Mouse (Mus musculus) lung, embryonic 16.5 days (tissue): ENCODE results near the gene Cisd3. TPM values are rescaled to one million over a fixed set of nuclear protein-coding genes. Genes with fewer than 3 reads are reported as not detected.
"Not testable (repeated sequence)": the region's sequence is repeated elsewhere in the genome, so short reads cannot be mapped to it uniquely, and the experiment has no call there.

ENCODE experiments used
- ATAC-seq: fragments of 200-750 bp; cut with Nextera tagmentation; 2 replicates; pipeline ENCODE4 v1.8.0; 2017; ENCODE audit warnings: low read depth, mild to moderate bottlenecking, moderate library complexity
- H3K27ac ChIP-seq: fragments of 300-500 bp; sonication (generic); 2 replicates; pipeline ENCODE4 v1.5.1; 2014; ENCODE audit warnings: mild to moderate bottlenecking, control low read depth, low read length
- H3K27me3 ChIP-seq: fragments of 300-500 bp; sonication (generic); 2 replicates; pipeline ENCODE4 v1.6.1; 2014; ENCODE audit warnings: low read depth, low read length, mixed read lengths; ENCODE audit not compliant: control insufficient read depth, insufficient read depth
- H3K36me3 ChIP-seq: fragments of 300-500 bp; sonication (generic); 2 replicates; pipeline ENCODE4 v1.6.1; 2014; ENCODE audit warnings: low read length; ENCODE audit not compliant: control insufficient read depth, insufficient read depth
- H3K4me1 ChIP-seq: fragments of 300-500 bp; sonication (generic); replicated peaks from 2 replicates; pipeline ENCODE4 v1.6.1; 2014; ENCODE audit warnings: low read length, mixed read lengths; ENCODE audit not compliant: control insufficient read depth, insufficient read depth
- H3K4me2 ChIP-seq: fragments of 300-500 bp; sonication (generic); 2 replicates; pipeline ENCODE4 v1.6.1; 2014; ENCODE audit warnings: low read depth, low read length, control low read depth
- H3K4me3 ChIP-seq: fragments of 300-500 bp; sonication (generic); 2 replicates; pipeline ENCODE4 v1.5.1; 2014; ENCODE audit warnings: mild to moderate bottlenecking, low read length, control low read depth
- H3K9ac ChIP-seq: fragments of 300-500 bp; sonication (generic); 2 replicates; pipeline ENCODE4 v1.6.1; 2014; ENCODE audit warnings: low read length, control low read depth
- H3K9me3 ChIP-seq: fragments of 300-500 bp; sonication (generic); 2 replicates; pipeline ENCODE4 v1.6.1; 2016; ENCODE audit warnings: low read length; ENCODE audit not compliant: control insufficient read depth
- WGBS: fragments of 180-500 bp; shearing (Covaris S2); extraction: QIAGEN DNeasy Blood & Tissue Kit; methylation state at CpG from one replicate; pipeline ENCODE4 v1.1.7; 2014; 5-methylcytosine and 5-hydroxymethylcytosine counted together
- microRNA-seq: library from miRNA; unstranded; fragments of <30 nt; microRNA quantifications from one replicate; pipeline ENCODE4, GENCODE M21; 2016
- polyA plus RNA-seq: library from polyadenylated mRNA; unstranded; fragments of >200 nt; fragmentation: Nextera tagmentation; extraction: Ambion mirVana; gene quantifications from 2 replicates; pipeline ENCODE4 v1.2.1, GENCODE M21; 2015

Cisd3 gene
- polyA plus RNA-seq, 1 experiment from 2014 or later: 57.5 TPM

- H3K9me3 ChIP-seq: no peaks in the 10 kb centered on the region
- H3K4me2 ChIP-seq: no peak overlapping the region
- H3K36me3 ChIP-seq: peaks cover 34% of the 10 kb centered on the region
- no peak overlapping the region for H3K9ac ChIP-seq
- no peaks in the 10 kb centered on the region for H3K4me1 ChIP-seq
- no peak overlapping the region for H3K4me3 ChIP-seq
- no peaks in the 10 kb centered on the region for H3K27me3 ChIP-seq
- no peak for ATAC-seq
- 72% methylated on average over 7 of the region's 7 CpGs for WGBS
- H3K27ac ChIP-seq: no peak overlapping the region
Observed at GRCm38 (mm10) chr11:97728311-97728710, 42.7 kb downstream of the Cisd3 start.

GRCm38 (mm10) chr11:97728730-97729129, 43.1 kb downstream of the Cisd3 start:
- Histone ChIP-seq H3K27ac (no peak overlapping the region), H3K9ac (no peak overlapping the region), H3K27me3 (no peaks in the 10 kb centered on the region), H3K4me1 (no peaks in the 10 kb centered on the region), H3K4me3 (no peak overlapping the region), H3K4me2 (no peak overlapping the region), H3K36me3 (peaks cover 34% of the 10 kb centered on the region), H3K9me3 (no peaks in the 10 kb centered on the region)
- no peak for ATAC-seq
- WGBS: 78% methylated on average over 7 of the region's 7 CpGs

GRCm38 (mm10) chr11:97733689-97734088, 48.1 kb downstream of the Cisd3 start:
- WGBS: 45% methylated on average over 10 of the region's 10 CpGs
- H3K4me1 ChIP-seq: no peaks in the 10 kb centered on the region
- H3K27me3 ChIP-seq: no peaks in the 10 kb centered on the region
- no peak overlapping the region for H3K9ac ChIP-seq
- H3K27ac ChIP-seq: peak overlapping the region; percentile 45; the same call in 1 of the 2 replicates
- H3K4me2 ChIP-seq: no peak overlapping the region
- H3K36me3 ChIP-seq: peaks cover 8% of the 10 kb centered on the region
- ATAC-seq: peak; percentile 64
- no peaks in the 10 kb centered on the region for H3K9me3 ChIP-seq
- H3K4me3 ChIP-seq: no peak overlapping the region

- not testable (repeated sequence) for H3K4me2 ChIP-seq, H3K36me3 ChIP-seq, H3K27ac ChIP-seq, H3K4me3 ChIP-seq, H3K4me1 ChIP-seq, H3K27me3 ChIP-seq, ATAC-seq, H3K9me3 ChIP-seq, H3K9ac ChIP-seq
- WGBS: 76% methylated on average over 5 of the region's 5 CpGs
Observed at GRCm38 (mm10) chr11:97734810-97735209, 49.2 kb downstream of the Cisd3 start.

GRCm38 (mm10) chr11:97736645-97737044, 51.0 kb downstream of the Cisd3 start:
- Histone ChIP-seq H3K9me3 (no peaks in the 10 kb centered on the region), H3K36me3 (peaks cover 6% of the 10 kb centered on the region; the same call in 1 of the 2 replicates), H3K27ac (no peak overlapping the region), H3K27me3 (no peaks in the 10 kb centered on the region), H3K4me3 (no peak overlapping the region), H3K4me1 (no peaks in the 10 kb centered on the region), H3K9ac (no peak overlapping the region), H3K4me2 (no peak overlapping the region)
- 87% methylated on average over 5 of the region's 5 CpGs for WGBS
- no peak for ATAC-seq

- 60% methylated on average over 4 of the region's 4 CpGs for WGBS
- Histone ChIP-seq H3K9me3 (no peaks in the 10 kb centered on the region), H3K9ac (no peak overlapping the region), H3K27ac (no peak overlapping the region), H3K4me3 (no peak overlapping the region), H3K27me3 (no peaks in the 10 kb centered on the region), H3K36me3 (0 out of 2 replicates have a peak, but pooled peaks cover 4% of the 10 kb centered on the region), H3K4me1 (peaks cover 5% of the 10 kb centered on the region; the same call in 1 of the 2 replicates), H3K4me2 (no peak overlapping the region)
- no peak for ATAC-seq
Observed at GRCm38 (mm10) chr11:97737600-97737999, 52.0 kb downstream of the Cisd3 start.

Small RNAs within 50 kb of the gene (microRNA-seq; reads per million reads assigned to microRNA genes)
- gene Gm24158 (not detected), gene Mir6927 (0.99 reads per million)

Other genes starting within 250 kb of the Cisd3 start
- 0.74 and 0.87 TPM in 2 replicates for gene 4933428G20Rik, start 185.5 kb upstream of the Cisd3 start, polyA plus RNA-seq
- gene Srcin1, start 109.6 kb upstream of the Cisd3 start, polyA plus RNA-seq: 0.70 and 0.83 TPM in 2 replicates
- gene Epop, start 56.1 kb upstream of the Cisd3 start, polyA plus RNA-seq: 1.1 and 2.1 TPM in 2 replicates
- gene Mllt6, start 22.4 kb upstream of the Cisd3 start, polyA plus RNA-seq: 3.4 and 4.0 TPM in 2 replicates
- gene Pcgf2, start 14.7 kb downstream of the Cisd3 start, polyA plus RNA-seq: 16.2 and 16.5 TPM in 2 replicates
- gene Psmb3, start 17.6 kb downstream of the Cisd3 start, polyA plus RNA-seq: 430 and 457 TPM in 2 replicates
- gene Pip4k2b, start 58.9 kb downstream of the Cisd3 start, polyA plus RNA-seq: 1.3 and 2.2 TPM in 2 replicates
- gene Cwc25, start 80.7 kb downstream of the Cisd3 start, polyA plus RNA-seq: 16.1 and 18.5 TPM in 2 replicates
- 0.35 TPM in 1 of 2 replicates, not detected in the other for gene 1700001P01Rik, start 90.1 kb downstream of the Cisd3 start, polyA plus RNA-seq
- 495 and 578 TPM in 2 replicates for gene Rpl23, start 96.6 kb downstream of the Cisd3 start, polyA plus RNA-seq
- gene Lasp1, start 113.2 kb downstream of the Cisd3 start, polyA plus RNA-seq: 163 and 167 TPM in 2 replicates
- gene B230217C12Rik, start 155.0 kb downstream of the Cisd3 start, polyA plus RNA-seq: 3.1 and 3.4 TPM in 2 replicates
- 0.36 and 0.65 TPM in 2 replicates for gene Fbxo47, start 198.3 kb downstream of the Cisd3 start, polyA plus RNA-seq